Mouse (Mus musculus): ENCODE data around the gene Negr1. TPM values are rescaled to one million over a fixed set of nuclear protein-coding genes. Genes with fewer than 3 reads are reported as not detected.
"Not testable (repeated sequence)": the region's sequence is repeated elsewhere in the genome, so short reads cannot be mapped to it uniquely, and the experiment has no call there.

Negr1 gene
- polyA plus RNA-seq, 1 experiment from 2014 or later: 18.3 TPM

- H3K4me3 ChIP-seq: no peak overlapping the region
- whole genome bisulfite sequencing: 33% methylated on average over 4 of the region's 4 CpGs
These were observed 420.5 kb downstream of the Negr1 start for GRCm38 (mm10) chr3:156982102-156982501.

DNA sequence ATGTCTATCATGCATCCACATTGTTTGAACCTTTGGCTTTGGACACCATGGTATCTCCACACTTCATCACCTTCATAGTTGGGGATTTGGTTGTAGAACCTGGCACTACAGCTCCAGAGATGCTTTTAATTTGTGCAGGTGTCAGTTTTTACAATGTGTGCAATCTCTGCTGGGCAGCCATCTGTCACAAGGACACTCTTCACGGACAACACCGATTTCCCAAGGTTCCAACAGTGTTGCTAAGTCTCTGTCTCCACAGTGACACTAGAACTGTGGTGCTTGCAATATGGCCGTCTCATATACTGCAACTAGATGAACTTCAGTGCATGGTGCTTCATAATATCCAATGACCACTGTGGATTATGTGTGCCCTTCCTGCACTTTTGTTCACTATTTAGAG is 425.5 kb downstream of the Negr1 start:
- Histone ChIP-seq H3K36me3 (no peaks in the 10 kb centered on the region), H3K4me2 (no peak overlapping the region), H3K9ac (no peak overlapping the region), H3K27ac (replicated peaks) (no peak overlapping the region), H3K4me3 (no peak overlapping the region), H3K27me3 (no peaks in the 10 kb centered on the region), H3K9me3 (no peaks in the 10 kb centered on the region), H3K4me1 (replicated peaks) (peaks cover 2% of the 10 kb centered on the region; the same call in 1 of the 2 replicates)
- ATAC-seq (ENCODE audit: low read depth): no peak
- 96% methylated on average over 3 of the region's 3 CpGs for WGBS

More at GRCm38 (mm10) chr3:156982102-156982501, 420.5 kb downstream of the Negr1 start:
- Histone ChIP-seq H3K4me2 (no peak overlapping the region), H3K27ac (replicated peaks) (no peak overlapping the region), H3K27me3 (no peaks in the 10 kb centered on the region), H3K9ac (no peak overlapping the region), H3K9me3 (no peaks in the 10 kb centered on the region), H3K36me3 (no peaks in the 10 kb centered on the region), H3K4me1 (replicated peaks) (peaks cover 19% of the 10 kb centered on the region)
- ATAC-seq (ENCODE audit: low read depth): no peak

DNA sequence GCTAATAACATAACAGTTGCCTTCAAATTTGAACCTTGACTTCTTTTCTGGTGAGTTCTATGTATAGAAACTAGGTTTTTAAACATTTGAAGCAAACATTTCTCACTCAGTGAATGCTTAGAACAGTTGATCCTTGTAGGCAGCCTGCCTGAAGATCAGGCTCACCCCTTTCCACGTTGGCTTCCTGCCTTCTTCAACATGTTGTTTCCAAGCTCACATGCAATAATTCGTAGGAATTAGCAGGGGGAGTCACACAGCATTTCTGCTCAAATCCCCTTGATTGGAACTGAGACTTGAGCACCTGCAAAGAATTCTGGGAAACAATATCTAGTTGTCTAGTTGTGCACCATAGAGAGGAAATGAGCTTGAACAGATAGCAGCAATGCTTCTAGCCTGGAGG is 430.6 kb downstream of the Negr1 start:
- Histone ChIP-seq H3K27ac (replicated peaks) (no peak overlapping the region), H3K4me1 (replicated peaks) (no peaks in the 10 kb centered on the region), H3K9me3 (no peaks in the 10 kb centered on the region), H3K4me3 (no peak overlapping the region), H3K36me3 (no peaks in the 10 kb centered on the region), H3K27me3 (no peaks in the 10 kb centered on the region), H3K4me2 (no peak overlapping the region), H3K9ac (no peak overlapping the region)
- no peak for ATAC-seq (ENCODE audit: low read depth)
- 64% methylated on average over 2 of the region's 2 CpGs for WGBS

- no peak for ATAC-seq (ENCODE audit: low read depth)
- Histone ChIP-seq H3K36me3 (no peaks in the 10 kb centered on the region), H3K9me3 (no peaks in the 10 kb centered on the region), H3K27ac (replicated peaks) (no peak overlapping the region), H3K4me3 (no peak overlapping the region), H3K9ac (no peak overlapping the region), H3K4me2 (no peak overlapping the region), H3K4me1 (replicated peaks) (no peaks in the 10 kb centered on the region), H3K27me3 (no peaks in the 10 kb centered on the region)
- WGBS: 68% methylated on average over 1 of the region's 1 CpGs
These were observed 431.2 kb downstream of the Negr1 start for GRCm38 (mm10) chr3:156992811-156993210.

- no peaks in the 10 kb centered on the region for H3K27me3 ChIP-seq
- no peak overlapping the region for H3K27ac ChIP-seq (replicated peaks)
- no peaks in the 10 kb centered on the region for H3K9me3 ChIP-seq
- no peak overlapping the region for H3K9ac ChIP-seq
- H3K36me3 ChIP-seq: no peaks in the 10 kb centered on the region
- H3K4me1 ChIP-seq (replicated peaks): 0 out of 2 replicates have a peak, but pooled peaks cover 2% of the 10 kb centered on the region
- H3K4me3 ChIP-seq: no peak overlapping the region
- no peak overlapping the region for H3K4me2 ChIP-seq
- WGBS: 79% methylated on average over 5 of the region's 5 CpGs
- no peak for ATAC-seq (ENCODE audit: low read depth)
These were observed 437.7 kb downstream of the Negr1 start for GRCm38 (mm10) chr3:156999177-156999808.

DNA sequence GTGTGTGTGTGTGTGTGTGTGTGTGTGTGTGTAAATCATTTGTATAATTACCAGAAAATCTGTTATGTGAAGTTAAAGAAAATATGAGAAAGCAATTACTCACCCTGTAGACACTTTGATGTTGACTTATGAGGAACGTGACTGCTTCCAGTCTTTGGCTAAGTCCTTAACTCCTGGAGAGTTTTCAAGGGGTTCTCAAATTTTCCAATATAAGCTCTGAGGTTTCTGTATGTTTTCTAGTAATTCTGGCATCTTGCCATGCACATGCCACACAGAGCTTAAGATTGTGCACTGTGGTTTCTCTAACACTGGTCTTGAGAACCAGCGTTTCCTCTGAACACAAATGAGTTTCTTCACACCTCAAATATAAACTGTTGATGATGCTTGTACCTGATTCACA is 460.0 kb downstream of the Negr1 start:
- H3K27ac ChIP-seq (replicated peaks): no peak overlapping the region
- ATAC-seq (ENCODE audit: low read depth): no peak
- H3K4me1 ChIP-seq (replicated peaks): no peaks in the 10 kb centered on the region
- H3K4me3 ChIP-seq: no peak overlapping the region
- WGBS: 81% methylated on average over 2 of the region's 2 CpGs
- no peaks in the 10 kb centered on the region for H3K9me3 ChIP-seq
- H3K9ac ChIP-seq: no peak overlapping the region
- no peaks in the 10 kb centered on the region for H3K27me3 ChIP-seq
- no peaks in the 10 kb centered on the region for H3K36me3 ChIP-seq
- no peak overlapping the region for H3K4me2 ChIP-seq

DNA sequence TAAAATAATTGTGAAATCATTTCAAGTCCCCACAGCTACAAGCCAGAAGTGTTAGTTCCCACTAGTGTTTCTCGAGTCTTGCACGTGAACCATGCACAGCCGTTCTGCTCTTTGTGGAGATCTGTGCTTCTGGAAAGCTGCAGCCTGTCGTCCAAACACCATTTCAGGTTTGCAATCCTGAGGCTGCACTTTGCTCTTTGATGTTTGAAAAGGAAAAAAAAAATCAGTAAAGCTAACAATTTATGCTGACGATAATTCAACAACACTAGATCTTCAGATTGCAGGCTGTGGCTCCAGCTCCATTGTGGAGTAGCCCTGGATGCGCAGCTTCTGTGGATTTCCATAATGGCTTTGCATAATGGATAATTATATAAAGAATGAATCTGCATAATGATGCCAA is 463.0 kb downstream of the Negr1 start:
- Histone ChIP-seq H3K4me1 (replicated peaks) (no peaks in the 10 kb centered on the region), H3K27ac (replicated peaks) (no peak overlapping the region), H3K4me3 (no peak overlapping the region), H3K9me3 (no peaks in the 10 kb centered on the region), H3K36me3 (no peaks in the 10 kb centered on the region), H3K4me2 (no peak overlapping the region), H3K9ac (no peak overlapping the region), H3K27me3 (no peaks in the 10 kb centered on the region)
- no peak for ATAC-seq (ENCODE audit: low read depth)
- WGBS: 83% methylated on average over 6 of the region's 6 CpGs

GRCm38 (mm10) chr3:157031513-157032142 is 470.0 kb downstream of the Negr1 start:
- Histone ChIP-seq H3K36me3 (no peaks in the 10 kb centered on the region), H3K4me2 (no peak overlapping the region), H3K9me3 (no peaks in the 10 kb centered on the region), H3K4me3 (no peak overlapping the region), H3K9ac (no peak overlapping the region), H3K27ac (replicated peaks) (no peak overlapping the region), H3K27me3 (no peaks in the 10 kb centered on the region), H3K4me1 (replicated peaks) (peaks cover 6% of the 10 kb centered on the region)
- WGBS: 86% methylated on average over 4 of the region's 4 CpGs
- no peak for ATAC-seq (ENCODE audit: low read depth)

DNA sequence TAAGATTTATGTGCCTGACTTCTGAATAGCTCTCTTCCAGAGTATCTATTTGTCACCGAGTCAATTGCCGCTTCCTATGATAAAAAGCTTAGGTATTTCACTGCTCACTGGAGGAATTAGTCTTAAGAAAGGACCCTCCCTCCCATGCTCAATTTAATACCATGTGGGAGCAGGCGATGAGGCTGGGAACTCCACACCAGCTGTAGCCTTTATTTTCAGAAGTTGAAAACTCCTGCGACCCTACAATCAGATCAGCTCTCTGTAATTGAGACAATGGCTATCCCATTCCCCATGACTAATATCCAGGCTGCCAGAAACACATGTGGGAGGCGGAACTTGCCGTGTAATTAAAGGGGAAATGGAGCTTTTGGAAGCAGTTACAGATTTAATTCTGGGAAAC is 474.4 kb downstream of the Negr1 start:
- 40% methylated on average over 6 of the region's 6 CpGs for WGBS
- no peak overlapping the region for H3K27ac ChIP-seq (replicated peaks)
- no peaks in the 10 kb centered on the region for H3K36me3 ChIP-seq
- no peak overlapping the region for H3K4me3 ChIP-seq
- H3K9ac ChIP-seq: no peak overlapping the region
- ATAC-seq (ENCODE audit: low read depth): no peak
- no peak overlapping the region for H3K4me2 ChIP-seq
- H3K27me3 ChIP-seq: no peaks in the 10 kb centered on the region
- H3K4me1 ChIP-seq (replicated peaks): peaks cover 6% of the 10 kb centered on the region
- no peaks in the 10 kb centered on the region for H3K9me3 ChIP-seq

- no peak for ATAC-seq (ENCODE audit: low read depth)
- 56% methylated on average over 1 of the region's 1 CpGs for WGBS
- Histone ChIP-seq H3K27ac (replicated peaks) (no peak overlapping the region), H3K4me3 (no peak overlapping the region), H3K36me3 (no peaks in the 10 kb centered on the region), H3K9ac (no peak overlapping the region), H3K4me1 (replicated peaks) (peaks cover 6% of the 10 kb centered on the region), H3K27me3 (no peaks in the 10 kb centered on the region), H3K4me2 (no peak overlapping the region), H3K9me3 (no peaks in the 10 kb centered on the region)
These were observed 475.0 kb downstream of the Negr1 start for GRCm38 (mm10) chr3:157036568-157036967.

DNA sequence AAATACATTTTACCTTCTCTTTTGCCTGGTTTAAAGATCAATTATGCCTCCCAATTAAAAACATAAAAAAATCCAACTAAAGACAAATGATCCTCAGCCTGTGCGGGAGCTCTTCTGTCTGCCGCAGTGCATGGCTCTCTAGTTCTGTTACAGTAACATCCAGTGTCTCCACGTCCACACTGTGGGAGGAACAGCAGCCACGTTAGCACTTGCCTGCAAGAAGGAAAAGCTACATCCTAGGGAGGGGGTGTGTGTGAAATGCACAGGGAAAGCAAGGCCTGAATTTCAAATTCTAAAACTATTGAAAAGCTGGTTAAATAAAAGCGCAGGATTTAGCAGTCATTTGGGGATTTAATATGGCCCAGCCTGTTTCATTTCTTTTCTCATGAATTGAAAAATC is 479.0 kb downstream of the Negr1 start:
- Histone ChIP-seq H3K36me3 (no peaks in the 10 kb centered on the region), H3K9me3 (no peaks in the 10 kb centered on the region), H3K9ac (no peak overlapping the region), H3K27ac (replicated peaks) (no peak overlapping the region), H3K4me2 (no peak overlapping the region), H3K4me1 (replicated peaks) (peaks cover 6% of the 10 kb centered on the region), H3K27me3 (no peaks in the 10 kb centered on the region), H3K4me3 (no peak overlapping the region)
- ATAC-seq (ENCODE audit: low read depth): no peak
- 55% methylated on average over 5 of the region's 5 CpGs for WGBS

DNA sequence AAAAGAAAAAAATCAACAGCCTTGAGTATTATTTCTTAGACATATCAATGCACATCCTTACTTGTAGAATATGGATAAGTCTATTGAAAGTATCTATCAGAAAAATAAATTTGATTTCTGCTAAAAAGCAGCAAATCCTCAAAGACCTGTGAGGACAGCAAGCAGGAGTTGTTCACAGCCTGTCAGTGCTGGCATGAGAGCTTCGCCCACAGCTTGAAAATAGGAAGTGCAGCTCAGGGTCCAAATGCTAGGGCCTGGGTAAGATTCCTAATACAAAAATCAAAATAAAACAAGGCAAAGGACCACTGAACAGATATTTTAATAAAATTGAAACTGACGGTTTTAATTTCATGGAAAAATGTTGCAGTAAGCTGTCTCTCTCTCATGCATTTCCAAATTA is 483.0 kb downstream of the Negr1 start:
- H3K4me1 ChIP-seq (replicated peaks): no peaks in the 10 kb centered on the region
- no peak for ATAC-seq (ENCODE audit: low read depth)
- WGBS: 93% methylated on average over 2 of the region's 2 CpGs
- no peak overlapping the region for H3K9ac ChIP-seq
- H3K27me3 ChIP-seq: no peaks in the 10 kb centered on the region
- H3K4me3 ChIP-seq: no peak overlapping the region
- H3K4me2 ChIP-seq: no peak overlapping the region
- H3K9me3 ChIP-seq: no peaks in the 10 kb centered on the region
- no peak overlapping the region for H3K27ac ChIP-seq (replicated peaks)
- H3K36me3 ChIP-seq: no peaks in the 10 kb centered on the region

DNA sequence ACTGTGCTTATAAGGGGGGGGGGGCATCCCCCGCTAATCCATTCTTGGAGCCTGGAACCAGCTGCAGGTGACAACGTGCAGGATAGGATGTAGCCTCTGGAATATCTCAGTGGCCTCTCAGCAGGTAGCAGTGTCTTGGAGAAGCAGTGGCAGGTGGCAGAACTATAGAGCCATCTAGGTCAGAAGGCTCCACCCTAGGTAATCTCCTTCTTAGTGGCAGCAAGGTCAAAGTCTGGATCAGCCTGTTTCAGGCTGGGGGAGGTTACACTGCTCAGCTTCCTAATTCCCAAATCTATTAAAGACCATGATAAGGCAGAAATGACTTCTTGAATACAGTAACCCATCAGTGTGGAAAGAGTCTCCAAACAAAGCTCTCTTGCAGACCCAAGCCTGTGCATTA is 502.8 kb downstream of the Negr1 start:
- H3K4me2 ChIP-seq; H3K36me3 ChIP-seq; H3K27me3 ChIP-seq; ATAC-seq (ENCODE audit: low read depth); H3K9me3 ChIP-seq; H3K27ac ChIP-seq (replicated peaks); H3K4me1 ChIP-seq (replicated peaks); H3K4me3 ChIP-seq; H3K9ac ChIP-seq: not testable (repeated sequence)
- 80% methylated on average over 2 of the region's 2 CpGs for WGBS

Measured in neural tube, embryonic 13.5 days (tissue).